Mouse (Mus musculus) neural tube, embryonic 10.5 days (tissue): ENCODE measurements around the gene Selenop.
"Not testable (repeated sequence)": the region's sequence is repeated elsewhere in the genome, so short reads cannot be mapped to it uniquely, and the experiment has no call there.

ENCODE experiments used
- DNase-seq: peaks from one replicate; pipeline ENCODE4 v3.0.0-alpha.2; 2017; ENCODE audit warnings: low spot score; ENCODE audit errors: extremely low spot score

The Selenop gene

DNA sequence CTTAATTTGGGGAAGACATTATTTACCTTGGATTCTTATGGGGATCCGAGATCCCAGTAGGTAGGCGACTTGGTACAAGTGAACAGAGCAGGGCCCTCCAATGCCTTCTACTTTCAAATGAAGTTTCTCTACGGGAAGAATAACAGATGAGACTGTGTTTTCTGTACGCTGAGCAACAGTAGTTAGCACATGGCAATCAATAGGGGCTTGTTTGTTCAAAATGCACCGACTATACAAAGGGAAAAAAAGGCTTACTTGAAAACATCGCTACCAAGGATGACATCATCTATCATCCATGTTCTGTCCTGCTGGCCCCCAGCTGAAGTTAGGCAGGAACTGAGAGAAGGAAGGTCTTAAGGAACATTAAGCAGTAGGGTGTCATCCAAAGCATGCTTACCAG is at the start of gene Selenop:
Selenop (plus strand) TSS at position 301 of the 400 bp plus-strand sequence.
- DNase-seq = no peak

- not testable (repeated sequence) for DNase-seq
Measured at GRCm38 (mm10) chr15:3218668-3219067, 49.7 kb upstream of the Selenop start.

GRCm38 (mm10) chr15:3222803-3223437 is 45.4 kb upstream of the Selenop start:
- no peak for DNase-seq

- no peak for DNase-seq
Measured at GRCm38 (mm10) chr15:3226573-3226972, 41.8 kb upstream of the Selenop start.

DNA sequence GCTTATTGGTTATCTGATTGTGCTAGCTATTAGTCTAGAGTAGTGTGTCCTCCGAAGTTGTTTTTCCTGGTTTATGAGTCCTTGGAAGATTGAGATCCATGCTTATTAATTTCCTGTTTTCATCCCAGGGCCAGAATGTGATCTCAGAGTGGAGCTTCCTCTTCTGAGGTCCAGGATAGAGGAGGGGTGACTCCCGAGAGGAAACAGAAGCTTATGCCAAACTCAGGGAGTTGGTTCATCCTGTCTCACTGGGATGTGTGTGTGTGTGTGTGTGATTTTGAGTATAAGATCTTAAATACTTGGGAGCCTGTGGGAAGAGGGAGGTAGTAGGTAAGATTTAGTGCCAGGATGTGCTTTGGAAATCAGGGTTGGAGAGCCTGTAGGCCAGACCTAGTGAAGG is 40.2 kb upstream of the Selenop start:
- no peak for DNase-seq

GRCm38 (mm10) chr15:3228990-3229389 is 39.4 kb upstream of the Selenop start:
- no peak for DNase-seq

DNA sequence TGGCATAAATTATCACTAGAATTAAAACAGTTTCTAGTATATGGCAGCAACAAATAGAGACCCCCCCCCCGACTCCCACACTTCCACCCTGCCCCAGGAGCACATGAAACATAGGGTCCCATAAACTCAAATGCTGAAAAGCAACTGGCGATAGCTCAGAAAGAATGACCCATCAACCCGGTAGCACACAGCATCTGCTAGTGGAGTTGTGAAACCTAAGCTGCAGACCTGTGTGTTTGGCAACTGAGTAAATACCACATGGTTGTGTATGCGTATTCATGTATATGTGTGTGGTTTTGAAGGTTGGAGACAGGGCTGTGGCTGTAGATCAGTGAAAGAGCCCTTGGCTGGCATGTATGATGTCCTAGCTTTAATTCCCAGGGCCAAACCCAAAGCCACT is 37.3 kb upstream of the Selenop start:
- DNase-seq = no peak

- DNase-seq = peak; percentile 55
Measured at GRCm38 (mm10) chr15:3232168-3232835, 36.0 kb upstream of the Selenop start.

DNA sequence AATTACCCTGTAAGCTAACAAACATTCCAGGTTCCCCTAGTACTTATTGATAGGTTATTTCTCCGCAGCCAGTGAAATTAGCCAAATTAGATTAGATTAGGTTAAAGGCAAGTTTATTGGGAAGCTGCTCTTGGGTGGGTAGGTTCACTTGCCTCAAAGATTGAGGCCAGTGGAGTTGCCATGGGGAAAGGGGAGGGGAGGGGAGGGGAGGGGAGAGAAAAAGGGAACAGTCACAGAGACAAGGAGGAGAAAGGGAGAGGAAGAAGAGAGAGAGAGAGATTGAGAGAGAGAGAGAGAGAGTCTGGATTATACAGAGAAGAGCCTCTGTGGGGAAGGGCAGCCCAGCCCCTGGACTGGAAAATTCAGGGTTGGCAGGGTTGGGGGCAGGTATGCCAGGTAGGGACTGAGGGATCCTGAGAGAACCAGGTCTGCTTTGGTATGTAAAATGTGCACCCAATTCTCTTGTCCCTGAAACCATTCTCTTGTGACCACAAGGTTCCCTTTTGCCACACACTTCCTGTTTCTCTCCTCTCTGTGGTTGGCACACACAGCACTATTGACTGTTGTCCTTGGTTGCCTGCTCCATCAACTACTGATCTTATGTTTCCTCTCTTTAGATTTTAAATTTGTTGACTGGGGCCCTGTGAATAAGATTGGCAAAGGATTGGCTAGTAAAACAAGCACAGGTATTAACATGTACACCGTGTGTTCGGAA is 34.4 kb upstream of the Selenop start:
- DNase-seq = no peak

GRCm38 (mm10) chr15:3236338-3236737 is 32.0 kb upstream of the Selenop start:
- no peak for DNase-seq

- no peak for DNase-seq
Measured at GRCm38 (mm10) chr15:3237963-3238362, 30.4 kb upstream of the Selenop start.

GRCm38 (mm10) chr15:3245036-3245435 is 23.3 kb upstream of the Selenop start:
- not testable (repeated sequence) for DNase-seq

DNA sequence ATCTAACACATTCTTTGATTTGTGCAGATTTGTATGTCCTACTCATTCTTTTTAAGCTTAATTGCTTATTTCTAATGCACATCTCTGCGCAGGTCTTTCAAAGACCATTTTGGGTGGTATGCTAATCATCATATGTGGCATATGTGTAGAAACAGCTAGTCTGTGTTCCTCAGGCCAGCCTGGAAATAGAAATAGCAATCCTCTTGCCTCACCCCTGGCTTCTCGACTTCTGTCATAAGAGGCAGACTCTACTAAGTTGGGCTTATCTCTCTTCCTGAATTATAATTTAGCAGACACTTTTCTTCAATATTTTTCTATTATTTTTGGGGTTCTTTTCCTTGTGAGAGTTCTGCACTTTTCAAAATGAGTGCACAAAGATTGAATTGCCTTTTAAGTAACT is 17.7 kb upstream of the Selenop start:
- no peak for DNase-seq

DNA sequence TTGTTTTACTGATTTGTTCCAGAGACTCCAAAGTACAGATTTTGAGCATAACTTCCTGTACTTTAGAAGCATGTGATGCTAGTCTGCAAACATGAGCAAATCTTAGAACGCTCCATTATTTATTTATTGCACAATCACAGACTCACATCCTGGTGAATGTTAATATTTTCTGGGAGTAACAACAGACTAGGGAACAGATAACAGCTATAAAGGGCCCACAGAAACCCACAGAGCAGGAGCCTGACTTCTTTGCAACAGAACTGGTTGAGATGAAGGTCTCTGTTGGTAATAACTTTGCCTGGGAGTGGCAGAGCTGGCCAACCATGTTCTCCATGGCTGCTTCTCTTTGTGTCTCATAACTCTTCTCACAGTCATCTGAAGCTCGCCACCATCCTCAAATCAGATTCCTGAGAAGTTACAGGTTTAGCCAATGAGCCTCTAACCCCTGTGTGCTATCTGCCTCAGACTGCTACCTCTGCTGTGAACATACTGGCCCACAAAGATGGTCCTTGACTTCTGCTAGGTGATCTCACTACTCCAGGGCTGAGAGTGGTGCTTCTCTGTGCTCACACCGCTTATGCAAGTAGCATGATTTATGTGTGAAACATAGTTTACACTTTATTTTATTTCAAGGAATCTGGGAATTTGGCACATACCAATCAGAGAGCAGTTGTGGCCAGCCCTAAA is 17.2 kb upstream of the Selenop start:
- no peak for DNase-seq

GRCm38 (mm10) chr15:3251718-3252067 is 16.7 kb upstream of the Selenop start:
- no peak for DNase-seq

DNA sequence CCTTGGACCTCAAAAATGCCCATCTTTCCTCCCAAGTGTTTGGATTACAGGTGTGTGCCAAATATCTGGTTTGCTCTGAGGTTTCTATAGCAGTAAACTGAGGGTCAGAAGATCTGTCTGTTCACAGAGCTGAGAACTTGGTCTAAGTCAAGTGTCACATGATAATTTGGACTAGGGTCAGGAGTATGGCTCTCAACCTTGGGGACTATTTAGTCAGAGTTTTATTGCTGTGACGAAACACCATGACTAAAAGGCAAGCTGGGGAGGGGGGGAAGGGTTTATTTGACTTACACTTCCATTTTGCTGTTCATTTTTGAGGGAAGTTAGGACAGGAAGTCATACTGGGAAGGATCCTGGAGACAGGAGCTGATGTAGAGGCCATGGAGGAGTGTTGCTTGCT is 9.3 kb upstream of the Selenop start:
- no peak for DNase-seq

GRCm38 (mm10) chr15:3260309-3260708 is 8.0 kb upstream of the Selenop start:
- DNase-seq = no peak

GRCm38 (mm10) chr15:3262883-3263282 is 5.5 kb upstream of the Selenop start:
- no peak for DNase-seq

GRCm38 (mm10) chr15:3264293-3264692 is 4.1 kb upstream of the Selenop start:
- DNase-seq = no peak

GRCm38 (mm10) chr15:3264828-3265227 is 3.5 kb upstream of the Selenop start:
- no peak for DNase-seq

GRCm38 (mm10) chr15:3269496-3269895 is 1.1 kb downstream of the Selenop start:
- DNase-seq = peak; percentile 31
